Mouse (Mus musculus): ENCODE results near the gene Ip6k3. TPM values are rescaled to one million over a fixed set of nuclear protein-coding genes. Genes with fewer than 3 reads are reported as not detected.

Ip6k3 gene
- 0.21 and 0.35 TPM in 2 replicates for polyA plus RNA-seq (2015; fragmentation: Nextera tagmentation; extraction: Ambion mirVana)

- Histone ChIP-seq H3K27ac (no peak within 1 kb of the TSS), H3K27me3 (no peaks in the 10 kb centered on the region), H3K4me3 (no peak within 1 kb of the TSS), H3K36me3 (ENCODE audit: poor library complexity, severe bottlenecking) (no peaks in the 10 kb centered on the region), H3K9me3 (replicated peaks) (no peaks in the 10 kb centered on the region), H3K4me2 (no peak within 1 kb of the TSS), H3K4me1 (no peaks in the 10 kb centered on the region), H3K9ac (no peak within 1 kb of the TSS)
- ATAC-seq = no peak
- WGBS = 67% methylated on average over 4 of the region's 4 CpGs
These were observed at the start of gene Ip6k3 for GRCm38 (mm10) chr17:27167545-27167944. Gene Ip6k3, minus strand, starts transcription at chr17:27167795.

- Histone ChIP-seq H3K9me3 (replicated peaks) (0 out of 2 replicates have a peak, but pooled peaks cover 2% of the 10 kb centered on the region), H3K27me3 (peaks cover 40% of the 10 kb centered on the region), H3K4me3 (no peak overlapping the region), H3K4me2 (peak overlapping the region; percentile 5; the same call in 1 of the 2 replicates), H3K4me1 (peaks cover 15% of the 10 kb centered on the region), H3K9ac (no peak overlapping the region), H3K36me3 (ENCODE audit: poor library complexity, severe bottlenecking) (no peaks in the 10 kb centered on the region), H3K27ac (no peak overlapping the region)
- ATAC-seq = peak; percentile 70; the same call in 1 of the 2 replicates
- WGBS = under 1% methylated on average over 11 of the region's 11 CpGs
These were observed 45.4 kb upstream of the Ip6k3 start for GRCm38 (mm10) chr17:27212768-27213525.

- no peak overlapping the region for H3K4me3 ChIP-seq
- no peak overlapping the region for H3K4me2 ChIP-seq
- WGBS = 38% methylated on average over 6 of the region's 6 CpGs
- peaks cover 13% of the 10 kb centered on the region for H3K4me1 ChIP-seq
- no peak overlapping the region for H3K9ac ChIP-seq
- peaks cover 35% of the 10 kb centered on the region for H3K27me3 ChIP-seq
- H3K36me3 ChIP-seq (ENCODE audit: poor library complexity, severe bottlenecking) = no peaks in the 10 kb centered on the region
- no peak overlapping the region for H3K27ac ChIP-seq
- no peak for ATAC-seq
- 0 out of 2 replicates have a peak, but pooled peaks cover 2% of the 10 kb centered on the region for H3K9me3 ChIP-seq (replicated peaks)
These were observed 44.4 kb upstream of the Ip6k3 start for GRCm38 (mm10) chr17:27212006-27212405.

DNA sequence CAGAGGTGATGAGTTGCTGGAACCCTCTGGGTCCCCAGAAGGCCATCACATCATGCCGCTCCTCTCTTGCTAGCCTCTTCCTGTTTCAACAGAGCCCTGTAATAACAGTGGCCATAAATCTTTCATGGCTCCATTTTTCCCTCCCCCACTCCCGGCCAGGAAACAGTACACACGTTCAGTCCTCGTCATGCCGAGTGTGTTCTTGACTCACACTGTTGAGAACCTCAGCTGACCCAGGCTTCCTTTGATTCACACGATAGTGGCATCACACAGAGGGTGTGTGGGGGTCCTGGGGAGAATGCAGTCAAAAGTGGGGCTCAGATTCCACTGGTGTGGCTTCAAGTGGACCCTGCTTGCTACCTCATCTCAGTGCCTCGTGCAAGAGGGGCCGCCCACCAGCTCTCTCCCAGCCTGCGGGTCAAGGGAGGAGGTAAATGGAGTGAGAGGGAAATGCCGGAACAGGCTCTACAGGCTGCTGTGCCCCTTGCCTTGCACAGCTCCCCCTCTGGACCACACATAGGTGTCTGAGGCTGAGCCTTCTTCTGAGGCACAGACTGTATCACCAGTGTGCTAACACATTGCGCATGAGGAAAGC lies 39.6 kb upstream of the Ip6k3 start:
- H3K27ac ChIP-seq = no peak overlapping the region
- ATAC-seq = no peak
- H3K4me2 ChIP-seq = no peak overlapping the region
- no peak overlapping the region for H3K9ac ChIP-seq
- H3K4me3 ChIP-seq = no peak overlapping the region
- H3K9me3 ChIP-seq (replicated peaks) = no peaks in the 10 kb centered on the region
- H3K27me3 ChIP-seq = peaks cover 24% of the 10 kb centered on the region
- peaks cover 32% of the 10 kb centered on the region for H3K4me1 ChIP-seq
- 76% methylated on average over 11 of the region's 11 CpGs for WGBS
- peaks cover 3% of the 10 kb centered on the region for H3K36me3 ChIP-seq (ENCODE audit: poor library complexity, severe bottlenecking)

DNA sequence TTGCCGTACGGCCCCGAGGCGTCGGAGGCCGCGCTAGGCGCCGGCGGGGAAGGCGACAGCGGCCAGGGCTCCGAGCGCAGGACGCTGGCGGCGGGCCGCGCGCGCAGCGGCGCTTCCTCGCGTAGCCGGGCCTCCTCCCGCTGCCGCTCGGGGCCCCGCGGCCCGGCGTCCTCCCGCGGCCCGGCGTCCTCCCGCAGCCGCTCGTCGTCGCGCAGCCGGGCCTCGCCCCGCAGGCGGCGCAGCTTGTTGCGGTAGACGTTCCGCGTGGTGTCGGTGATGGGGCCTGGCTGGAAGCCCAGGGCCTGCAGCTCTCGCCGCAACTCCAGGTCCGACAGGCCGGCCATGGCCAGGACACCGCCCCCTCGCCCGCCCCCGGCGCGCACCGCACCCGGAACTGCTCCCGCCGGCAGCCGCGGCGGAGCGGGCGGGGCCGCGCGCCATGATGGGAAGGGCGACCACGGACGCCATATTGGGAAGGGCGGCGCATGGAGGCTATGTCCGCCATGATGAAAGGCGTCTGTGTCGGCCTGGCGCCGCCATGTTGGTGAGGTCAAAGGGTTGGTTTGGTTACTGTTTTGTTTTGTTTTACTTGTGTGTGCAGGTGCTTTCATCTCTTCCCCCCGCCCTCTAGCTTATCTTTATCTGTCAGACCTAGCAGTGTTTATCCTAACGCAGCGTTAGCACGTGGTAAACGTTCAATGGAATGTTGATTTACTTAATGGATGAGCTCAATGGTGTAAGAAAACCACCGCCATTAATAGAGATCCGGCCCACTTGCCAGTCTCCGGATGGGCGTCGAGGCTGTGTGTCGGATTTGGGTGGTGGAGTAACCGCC lies 36.7 kb upstream of the Ip6k3 start, which contains the start of gene Lemd2:
Gene Lemd2 (minus strand): TSS at position 395 of the 835 bp plus-strand sequence.
- Histone ChIP-seq H3K4me1 (peaks cover 28% of the 10 kb centered on the region), H3K4me2 (peak within 1 kb of the TSS; percentile 92)
- WGBS = 6% methylated on average over 66 of the region's 97 CpGs

GRCm38 (mm10) chr17:27203358-27204074 lies 35.9 kb upstream of the Ip6k3 start:
- WGBS = 0% methylated on average over 70 of the region's 74 CpGs
- Histone ChIP-seq H3K9ac (peak overlapping the region; percentile 99), H3K27me3 (no peaks in the 10 kb centered on the region), H3K36me3 (ENCODE audit: poor library complexity, severe bottlenecking) (peaks cover 39% of the 10 kb centered on the region), H3K4me1 (peaks cover 28% of the 10 kb centered on the region), H3K9me3 (replicated peaks) (no peaks in the 10 kb centered on the region), H3K4me3 (peak overlapping the region; percentile 72), H3K4me2 (peak overlapping the region; percentile 92), H3K27ac (peak overlapping the region; percentile 93)
- peak; percentile 64 for ATAC-seq

More for the DNA sequence above, 36.7 kb upstream of the Ip6k3 start, which contains the start of gene Lemd2:
- 0 out of 2 replicates have a peak, but pooled peaks cover under 1% of the 10 kb centered on the region for H3K27me3 ChIP-seq
- H3K9ac ChIP-seq = peak within 1 kb of the TSS; percentile 99
- peaks cover 32% of the 10 kb centered on the region for H3K36me3 ChIP-seq (ENCODE audit: poor library complexity, severe bottlenecking)
- H3K9me3 ChIP-seq (replicated peaks) = no peaks in the 10 kb centered on the region
- peak within 1 kb of the TSS; percentile 72 for H3K4me3 ChIP-seq
- peak within 1 kb of the TSS; percentile 93 for H3K27ac ChIP-seq
- ATAC-seq = peak; percentile 93

GRCm38 (mm10) chr17:27202919-27203357 lies 35.3 kb upstream of the Ip6k3 start:
- H3K9ac ChIP-seq = peak overlapping the region; percentile 99
- no peaks in the 10 kb centered on the region for H3K9me3 ChIP-seq (replicated peaks)
- peaks cover 45% of the 10 kb centered on the region for H3K36me3 ChIP-seq (ENCODE audit: poor library complexity, severe bottlenecking)
- WGBS = 42% methylated on average over 14 of the region's 14 CpGs
- peak overlapping the region; percentile 92 for H3K4me2 ChIP-seq
- no peak for ATAC-seq
- peak overlapping the region; percentile 72 for H3K4me3 ChIP-seq
- H3K27ac ChIP-seq = peak overlapping the region; percentile 93
- no peaks in the 10 kb centered on the region for H3K27me3 ChIP-seq
- H3K4me1 ChIP-seq = peaks cover 28% of the 10 kb centered on the region

GRCm38 (mm10) chr17:27201981-27202380 lies 34.4 kb upstream of the Ip6k3 start:
- H3K4me3 ChIP-seq = no peak overlapping the region
- 0 out of 2 replicates have a peak overlapping the region, but pooled peaks have one; percentile 92 for H3K4me2 ChIP-seq
- no peaks in the 10 kb centered on the region for H3K27me3 ChIP-seq
- no peak for ATAC-seq
- peaks cover 54% of the 10 kb centered on the region for H3K36me3 ChIP-seq (ENCODE audit: poor library complexity, severe bottlenecking)
- 88% methylated on average over 2 of the region's 2 CpGs for WGBS
- no peak overlapping the region for H3K9ac ChIP-seq
- H3K27ac ChIP-seq = no peak overlapping the region
- H3K9me3 ChIP-seq (replicated peaks) = no peaks in the 10 kb centered on the region
- H3K4me1 ChIP-seq = peaks cover 31% of the 10 kb centered on the region

- Histone ChIP-seq H3K4me3 (no peak overlapping the region), H3K4me2 (no peak overlapping the region), H3K9me3 (replicated peaks) (no peaks in the 10 kb centered on the region), H3K27ac (no peak overlapping the region), H3K27me3 (no peaks in the 10 kb centered on the region), H3K36me3 (ENCODE audit: poor library complexity, severe bottlenecking) (peaks cover 64% of the 10 kb centered on the region), H3K9ac (no peak overlapping the region), H3K4me1 (peaks cover 39% of the 10 kb centered on the region)
- WGBS = 84% methylated on average over 11 of the region's 11 CpGs
- ATAC-seq = no peak
These were observed 33.2 kb upstream of the Ip6k3 start for GRCm38 (mm10) chr17:27200801-27201200.

DNA sequence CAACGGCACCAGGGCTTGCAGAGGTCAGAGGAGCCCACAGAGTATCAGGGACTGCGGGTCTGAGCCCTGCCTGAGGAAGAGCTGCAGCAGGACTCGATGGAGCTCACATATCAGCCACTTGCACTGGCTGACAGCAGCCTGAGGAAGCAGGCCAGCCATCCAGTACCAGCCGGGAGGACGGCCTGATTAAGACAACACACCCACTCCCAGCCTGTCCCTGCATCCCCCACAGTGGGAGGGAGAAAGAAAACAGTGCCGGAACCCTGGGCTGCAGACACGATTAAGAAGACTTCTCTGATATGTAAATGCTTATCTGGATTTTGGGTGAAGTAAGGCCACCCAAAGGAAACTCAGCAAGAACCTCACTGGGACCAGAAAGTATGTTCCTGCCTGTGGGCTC lies 32.3 kb upstream of the Ip6k3 start:
- ATAC-seq = no peak
- H3K4me2 ChIP-seq = no peak overlapping the region
- no peaks in the 10 kb centered on the region for H3K27me3 ChIP-seq
- H3K4me1 ChIP-seq = peaks cover 39% of the 10 kb centered on the region
- no peak overlapping the region for H3K27ac ChIP-seq
- no peak overlapping the region for H3K4me3 ChIP-seq
- no peak overlapping the region for H3K9ac ChIP-seq
- no peaks in the 10 kb centered on the region for H3K9me3 ChIP-seq (replicated peaks)
- H3K36me3 ChIP-seq (ENCODE audit: poor library complexity, severe bottlenecking) = peaks cover 73% of the 10 kb centered on the region
- 77% methylated on average over 7 of the region's 7 CpGs for WGBS

- peaks cover 41% of the 10 kb centered on the region for H3K4me1 ChIP-seq
- peaks cover 80% of the 10 kb centered on the region for H3K36me3 ChIP-seq (ENCODE audit: poor library complexity, severe bottlenecking)
- no peaks in the 10 kb centered on the region for H3K9me3 ChIP-seq (replicated peaks)
- ATAC-seq = no peak
- no peak overlapping the region for H3K27ac ChIP-seq
- 95% methylated on average over 9 of the region's 9 CpGs for WGBS
- no peak overlapping the region for H3K4me3 ChIP-seq
- no peak overlapping the region for H3K4me2 ChIP-seq
- H3K9ac ChIP-seq = no peak overlapping the region
- no peaks in the 10 kb centered on the region for H3K27me3 ChIP-seq
These were observed 31.6 kb upstream of the Ip6k3 start for GRCm38 (mm10) chr17:27199205-27199604.
